Mouse (Mus musculus): ENCODE measurements around the gene Capn5. TPM values are rescaled to one million over a fixed set of nuclear protein-coding genes. Genes with fewer than 3 reads are reported as not detected.

Capn5 gene
- polyA plus RNA-seq, 1 experiment from 2014 or later: 8.4 TPM

- DNase-seq (ENCODE audit: low spot score): peak; percentile 57
Measured at GRCm38 (mm10) chr7:98176322-98177070, 1.6 kb downstream of the Capn5 start.

- DNase-seq (ENCODE audit: low spot score): no peak
Measured at GRCm38 (mm10) chr7:98174883-98175755, 3.0 kb downstream of the Capn5 start.

- no peak for DNase-seq (ENCODE audit: low spot score)
Measured at GRCm38 (mm10) chr7:98173408-98173807, 4.7 kb downstream of the Capn5 start.

- DNase-seq (ENCODE audit: low spot score): no peak
Measured at GRCm38 (mm10) chr7:98172661-98173060, 5.4 kb downstream of the Capn5 start.

- DNase-seq (ENCODE audit: low spot score): no peak
Measured at GRCm38 (mm10) chr7:98171141-98172073, 6.7 kb downstream of the Capn5 start.

- DNase-seq (ENCODE audit: low spot score): no peak
Measured at GRCm38 (mm10) chr7:98164999-98165528, 13.0 kb downstream of the Capn5 start.

GRCm38 (mm10) chr7:98164382-98164998 is 13.6 kb downstream of the Capn5 start:
- DNase-seq (ENCODE audit: low spot score): no peak

- no peak for DNase-seq (ENCODE audit: low spot score)
Measured at GRCm38 (mm10) chr7:98163700-98164099, 14.4 kb downstream of the Capn5 start.

- DNase-seq (ENCODE audit: low spot score): no peak
Measured at GRCm38 (mm10) chr7:98162239-98162638, 15.8 kb downstream of the Capn5 start.

GRCm38 (mm10) chr7:98160041-98160740 is 17.9 kb downstream of the Capn5 start:
- no peak for DNase-seq (ENCODE audit: low spot score)

- DNase-seq (ENCODE audit: low spot score): no peak
Measured at GRCm38 (mm10) chr7:98158481-98158880, 19.6 kb downstream of the Capn5 start.

GRCm38 (mm10) chr7:98157636-98158332 is 20.3 kb downstream of the Capn5 start:
- no peak for DNase-seq (ENCODE audit: low spot score)

GRCm38 (mm10) chr7:98156280-98156665 is 21.8 kb downstream of the Capn5 start:
- no peak for DNase-seq (ENCODE audit: low spot score)

- peak; percentile 64 for DNase-seq (ENCODE audit: low spot score)
Measured at GRCm38 (mm10) chr7:98155546-98156279, 22.4 kb downstream of the Capn5 start.

GRCm38 (mm10) chr7:98153892-98154291 is 24.2 kb downstream of the Capn5 start:
- no peak for DNase-seq (ENCODE audit: low spot score)

- no peak for DNase-seq (ENCODE audit: low spot score)
Measured at GRCm38 (mm10) chr7:98153345-98153744, 24.7 kb downstream of the Capn5 start.

GRCm38 (mm10) chr7:98152400-98152799 is 25.7 kb downstream of the Capn5 start:
- no peak for DNase-seq (ENCODE audit: low spot score)

GRCm38 (mm10) chr7:98150525-98150924 is 27.5 kb downstream of the Capn5 start:
- DNase-seq (ENCODE audit: low spot score): no peak

GRCm38 (mm10) chr7:98149802-98150201 is 28.3 kb downstream of the Capn5 start:
- DNase-seq (ENCODE audit: low spot score): no peak

Data from thymus, postnatal 0 days (tissue).